Mouse (Mus musculus): Measurements from ENCODE around the gene Stmn1.

Stmn1 gene

DNA sequence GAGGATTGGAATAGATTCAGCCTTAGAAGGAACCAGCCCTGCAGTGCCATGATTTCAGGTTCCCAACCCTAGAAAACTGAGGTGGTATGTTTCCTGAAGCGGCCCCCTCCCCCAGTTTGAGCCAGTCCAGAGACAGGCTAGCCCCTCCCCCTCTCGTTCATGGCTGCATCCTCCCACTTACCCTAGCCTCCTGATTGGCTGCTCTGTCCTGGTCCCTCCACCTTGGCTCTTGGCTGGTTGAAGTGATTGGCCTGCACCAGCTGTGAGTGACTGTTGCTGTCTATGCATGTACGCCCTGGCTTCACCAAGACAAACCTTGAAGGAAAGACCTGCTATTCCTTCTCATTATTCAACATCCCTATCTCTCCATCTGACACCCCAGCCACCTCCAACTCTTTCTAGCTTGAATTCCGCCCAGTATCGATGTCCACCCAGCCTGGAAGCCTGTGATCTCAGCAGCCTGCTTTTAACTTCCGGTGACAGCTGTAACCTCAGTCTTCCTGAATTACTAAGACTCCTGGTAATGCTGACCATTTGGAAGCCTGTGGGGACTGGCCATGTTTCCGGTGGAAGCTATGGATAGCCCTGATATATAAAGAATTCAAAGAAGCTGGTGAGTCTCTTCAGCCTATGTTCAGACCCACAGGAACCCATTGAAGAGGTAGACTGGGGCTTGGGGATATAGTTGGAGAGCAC lies 10.8 kb upstream of the Stmn1 start:
- DNase-seq (ENCODE audit: low read depth in 1 of 2, low spot score in 2 of 2), result no peak

DNA sequence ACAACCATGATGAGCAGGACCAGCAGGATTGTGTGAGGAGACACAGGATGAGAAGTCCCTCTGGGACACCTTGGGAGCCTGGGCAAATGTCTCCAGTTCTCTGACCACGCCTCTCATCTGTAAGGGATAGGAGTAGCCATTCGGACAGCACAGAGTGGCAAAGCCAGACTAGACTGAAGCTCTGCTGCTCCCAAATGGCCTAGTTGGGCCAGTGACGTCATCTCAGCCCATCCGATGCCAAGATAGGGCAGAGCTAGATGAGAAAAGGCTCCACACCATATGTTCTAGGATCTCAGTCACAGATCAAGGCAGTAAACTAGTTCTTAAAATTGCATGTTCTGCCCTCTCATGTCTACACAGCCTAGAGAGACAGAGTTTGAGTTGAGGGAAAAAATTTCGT lies 9.3 kb upstream of the Stmn1 start:
- DNase-seq (ENCODE audit: low read depth in 1 of 2, low spot score in 2 of 2), result no peak

DNA sequence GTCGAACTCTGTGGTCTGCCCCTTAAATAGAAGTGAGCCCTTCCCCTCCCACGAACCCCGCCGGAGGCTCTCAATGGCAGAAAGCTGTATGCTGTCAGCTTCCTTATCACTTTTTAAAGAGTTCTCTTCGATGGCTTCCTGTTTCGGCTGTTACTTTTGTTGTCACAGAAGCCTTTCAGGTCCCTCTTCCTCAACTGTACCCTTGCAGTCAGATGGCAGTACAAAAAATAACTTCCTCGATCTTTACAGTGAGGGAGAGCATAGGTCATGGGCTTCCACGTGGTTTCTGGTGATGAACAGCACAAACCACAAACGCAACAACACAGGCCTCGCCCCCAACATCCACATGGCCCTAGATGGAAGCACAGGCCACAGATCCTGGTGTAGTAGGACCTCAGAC lies 7.8 kb upstream of the Stmn1 start:
- peak; percentile 24 to 51 for DNase-seq (ENCODE audit: low read depth in 1 of 2, low spot score in 2 of 2)

DNA sequence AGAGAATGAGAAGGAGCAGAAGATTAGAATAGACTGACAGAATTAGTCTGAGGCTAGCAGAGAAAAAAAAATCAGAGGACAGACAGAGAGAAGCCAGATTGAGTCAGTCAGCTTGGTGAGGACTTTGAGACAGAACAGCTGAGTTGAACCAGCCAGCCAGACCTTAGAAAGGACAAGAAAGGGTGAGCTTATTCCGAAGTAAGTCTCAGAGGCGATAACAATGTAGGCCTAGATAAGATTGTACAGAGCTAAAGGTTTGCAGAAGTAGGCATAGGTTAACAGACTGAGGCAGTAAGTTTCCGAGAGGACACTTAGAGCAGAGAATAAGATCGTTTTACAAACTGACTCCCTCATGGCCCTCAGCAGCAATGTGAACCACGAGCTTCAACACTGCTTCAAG lies 6.9 kb upstream of the Stmn1 start:
- DNase-seq (ENCODE audit: low read depth in 1 of 2, low spot score in 2 of 2), result no peak

DNA sequence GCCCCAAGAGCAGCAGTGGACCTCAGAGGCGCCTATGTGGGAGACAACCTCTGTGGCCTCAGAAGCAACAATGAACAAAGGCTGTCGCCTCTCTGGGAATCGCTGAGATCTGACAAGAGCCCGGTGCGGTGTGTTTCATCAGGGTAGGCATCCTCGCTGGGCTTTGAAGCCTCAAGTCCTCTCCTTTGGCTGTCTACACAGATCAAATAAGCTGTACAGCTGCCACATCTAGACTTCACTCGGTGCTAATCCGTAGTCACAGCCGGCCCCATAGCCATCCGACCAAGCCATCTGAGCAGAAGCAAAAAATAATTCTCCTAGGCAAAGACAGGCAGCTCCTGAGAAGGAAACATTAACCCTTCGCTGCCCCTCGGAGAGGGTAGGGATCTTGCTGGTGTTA lies 2.3 kb upstream of the Stmn1 start:
- no peak for DNase-seq (ENCODE audit: low read depth in 1 of 2, low spot score in 2 of 2)

DNA sequence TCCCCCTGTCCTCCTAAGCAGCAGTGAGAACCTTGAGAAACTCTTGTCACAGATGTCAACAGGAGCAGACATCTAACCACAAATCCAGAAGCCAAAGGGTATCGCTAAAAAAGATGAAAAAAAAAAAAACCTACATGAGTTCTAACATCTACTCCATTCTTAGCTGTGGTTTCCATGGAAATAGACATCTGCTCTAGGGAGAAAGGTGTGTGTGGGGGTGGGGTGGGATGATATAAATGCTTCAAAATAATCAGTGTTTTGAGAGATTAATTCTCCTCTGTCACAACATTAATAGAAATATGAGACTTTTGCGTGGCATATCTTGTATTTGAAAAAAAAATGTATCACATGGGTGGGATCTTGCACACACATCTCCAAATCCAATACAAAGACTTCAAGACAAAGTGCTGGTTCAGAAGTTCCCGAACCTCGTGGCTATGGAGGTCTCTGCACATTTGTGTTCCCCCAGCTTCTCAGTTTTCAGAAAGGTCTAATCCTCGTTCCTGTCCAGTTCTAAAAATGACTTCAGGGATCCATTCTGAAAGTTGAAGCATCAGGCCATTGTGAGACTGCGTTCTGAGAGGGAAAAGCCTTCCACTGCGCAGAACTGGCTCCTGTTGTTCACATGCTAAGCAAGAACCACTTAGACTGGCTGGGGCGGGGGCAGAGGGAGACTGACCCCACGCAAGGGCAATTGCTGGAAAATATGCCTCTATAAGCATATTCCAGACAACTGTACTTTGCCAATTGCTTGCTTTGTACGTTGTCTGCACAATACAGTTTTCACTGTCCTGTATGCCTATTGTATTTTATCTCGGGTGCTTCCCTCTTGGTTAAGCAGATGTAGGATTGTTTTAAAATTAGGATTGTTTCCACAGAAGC lies 1.5 kb upstream of the Stmn1 start:
- DNase-seq (ENCODE audit: low read depth in 1 of 2, low spot score in 2 of 2), result no peak

DNA sequence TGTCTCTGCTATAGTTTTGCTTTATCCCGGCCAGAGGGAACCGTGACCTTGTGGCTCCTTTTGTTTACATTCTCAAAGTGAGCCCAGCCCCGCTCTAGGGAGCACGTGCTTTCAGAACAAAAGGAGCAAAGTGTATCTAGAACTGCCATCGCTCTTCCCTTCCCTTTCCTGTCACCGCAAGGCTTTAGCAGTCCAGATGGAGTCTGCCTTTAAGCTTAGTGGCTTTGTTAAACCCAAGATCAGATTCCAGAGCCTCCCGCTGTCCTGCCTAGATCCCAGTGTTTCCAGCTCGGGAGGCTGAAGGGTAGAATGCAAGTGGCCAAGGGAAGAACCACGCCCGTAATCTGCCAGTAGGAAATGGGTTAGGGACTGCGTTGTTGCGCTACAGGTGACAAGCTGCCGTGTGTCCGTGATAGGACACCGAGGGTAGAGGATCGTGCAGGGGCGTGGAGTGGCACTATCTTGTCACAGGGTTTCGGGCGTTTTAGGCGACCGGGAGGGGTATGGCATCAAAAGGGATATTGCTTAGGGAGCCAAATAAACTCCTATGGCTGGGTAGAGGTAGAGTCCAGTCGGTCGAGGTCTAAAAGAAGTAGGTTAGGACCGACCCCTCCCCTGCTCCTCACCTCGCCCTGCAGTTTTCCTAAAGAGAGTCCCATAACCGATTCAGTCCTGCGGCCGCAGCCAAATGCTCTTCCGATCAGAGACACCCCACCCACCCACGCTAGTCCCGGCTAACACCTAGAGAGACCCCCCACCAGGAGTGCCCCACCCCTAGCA lies 495 bp upstream of the Stmn1 start:
- no peak for DNase-seq (ENCODE audit: low read depth in 1 of 2, low spot score in 2 of 2)

DNA sequence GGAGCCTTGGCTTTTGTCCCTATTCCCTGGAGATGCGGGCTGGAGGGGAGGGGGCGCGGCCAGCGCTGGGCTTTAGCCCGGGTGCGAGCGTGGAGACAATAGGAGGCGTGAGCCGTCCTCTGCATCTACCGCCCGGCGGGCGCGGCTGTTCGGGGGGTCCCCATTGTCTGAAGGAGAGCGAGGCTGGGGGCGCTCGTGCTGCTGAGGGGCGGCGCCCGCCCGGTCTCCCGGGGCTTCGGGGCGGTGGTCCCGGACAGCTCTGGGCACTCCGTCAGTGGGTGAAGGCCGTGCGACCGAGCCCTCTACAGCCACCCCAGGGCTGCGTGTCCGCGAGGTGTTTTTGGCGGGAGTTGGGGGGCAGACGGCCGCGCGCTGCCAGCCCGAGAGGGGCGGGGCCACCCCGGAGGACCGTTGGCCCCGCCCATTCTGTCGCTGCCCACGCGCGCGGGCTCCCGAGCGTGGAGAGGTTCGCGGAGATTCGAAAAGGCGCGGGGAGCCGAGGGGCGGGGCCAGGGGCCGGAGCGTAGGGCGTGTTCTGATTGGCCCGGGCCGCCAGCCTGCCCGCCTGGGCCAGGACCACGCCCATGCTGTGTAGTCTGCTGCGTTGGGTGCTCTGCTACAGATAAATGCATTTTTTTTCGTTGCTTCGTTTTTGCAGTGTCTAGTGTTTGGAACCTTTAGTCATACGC lies 602 bp downstream of the Stmn1 start:
- DNase-seq (ENCODE audit: low read depth in 1 of 2, low spot score in 2 of 2), result peak; percentile 88 to 94

DNA sequence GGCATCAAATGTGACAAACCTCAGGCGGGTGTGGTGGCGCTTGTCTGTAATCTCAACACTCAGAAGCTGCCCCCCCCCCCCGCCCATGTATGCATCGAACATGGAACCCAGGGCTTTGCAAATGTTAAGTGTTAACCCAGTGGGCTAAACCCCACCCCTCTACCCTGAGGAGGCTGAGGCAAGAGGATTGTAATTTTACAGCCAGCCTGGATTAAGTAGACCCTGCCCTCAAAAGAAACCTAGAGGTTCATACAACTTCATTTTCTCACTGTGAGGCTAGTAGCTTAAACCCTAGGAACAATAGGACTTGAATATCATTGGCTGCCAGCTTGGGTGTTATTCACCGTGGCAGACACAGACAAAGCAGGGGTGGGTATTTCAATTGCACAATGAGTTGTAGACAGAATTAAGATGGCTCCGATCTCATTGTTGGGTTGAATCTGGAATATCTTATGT lies 1.2 kb downstream of the Stmn1 start:
- no peak for DNase-seq (ENCODE audit: low read depth in 1 of 2, low spot score in 2 of 2)

DNA sequence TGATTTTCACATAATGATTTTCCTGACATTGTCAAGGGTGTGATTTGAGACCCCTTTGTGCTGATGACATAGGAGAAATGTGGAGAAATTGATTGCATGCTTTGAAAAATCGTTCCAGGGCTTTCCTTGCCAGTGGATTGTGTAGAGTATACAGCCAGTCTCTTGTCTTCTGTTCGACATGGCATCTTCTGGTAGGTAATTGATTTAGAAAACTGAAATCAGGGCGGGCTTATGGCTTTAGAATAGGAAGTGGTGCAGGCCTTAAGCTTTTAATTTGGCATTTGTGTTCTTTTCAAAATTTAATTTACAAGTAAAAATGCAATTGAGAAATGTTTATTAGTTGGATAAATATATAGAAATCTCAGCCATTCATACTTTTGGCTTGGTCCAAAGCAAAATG lies 1.9 kb downstream of the Stmn1 start:
- DNase-seq (ENCODE audit: low read depth in 1 of 2, low spot score in 2 of 2), result no peak

DNA sequence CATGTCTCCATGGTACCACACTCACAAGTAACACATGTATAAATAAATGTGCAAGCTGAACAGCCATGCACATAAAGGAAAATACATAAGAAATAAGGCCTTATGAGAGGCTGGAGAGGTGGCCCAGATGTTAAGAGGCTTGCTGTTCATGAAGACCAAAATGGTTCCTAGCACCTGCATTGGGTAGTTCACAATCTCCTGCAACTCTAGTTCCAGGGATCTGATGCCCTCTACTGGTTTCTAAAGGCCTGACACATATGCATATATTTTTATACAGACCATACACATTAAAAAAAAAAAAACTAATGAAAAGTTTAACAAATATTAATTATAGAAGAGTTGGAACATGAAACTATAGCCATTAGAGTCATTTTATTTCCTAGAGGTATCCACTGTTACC lies 3.3 kb downstream of the Stmn1 start:
- DNase-seq (ENCODE audit: low read depth in 1 of 2, low spot score in 2 of 2), result no peak

DNA sequence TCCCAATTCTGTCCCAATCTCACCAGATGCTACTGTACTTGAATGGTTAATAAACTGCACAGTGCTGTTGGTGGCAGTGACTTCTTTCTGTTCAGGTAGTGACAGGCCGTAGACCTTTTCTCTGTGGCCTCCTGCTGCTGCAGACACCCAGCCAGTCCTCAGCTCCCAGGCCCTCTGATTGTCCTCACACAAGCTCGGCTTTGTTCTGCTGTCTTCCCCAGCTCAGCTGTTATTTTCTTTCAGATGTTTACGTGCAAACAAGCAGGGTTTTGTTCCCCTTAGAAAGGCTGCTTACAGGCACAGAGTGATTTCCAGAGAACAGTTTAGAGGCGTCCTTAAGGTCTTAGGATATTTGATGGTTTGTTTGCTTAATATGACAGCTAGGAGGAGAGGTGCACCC lies 5.6 kb downstream of the Stmn1 start:
- DNase-seq (ENCODE audit: low read depth in 1 of 2, low spot score in 2 of 2), result no peak

DNA sequence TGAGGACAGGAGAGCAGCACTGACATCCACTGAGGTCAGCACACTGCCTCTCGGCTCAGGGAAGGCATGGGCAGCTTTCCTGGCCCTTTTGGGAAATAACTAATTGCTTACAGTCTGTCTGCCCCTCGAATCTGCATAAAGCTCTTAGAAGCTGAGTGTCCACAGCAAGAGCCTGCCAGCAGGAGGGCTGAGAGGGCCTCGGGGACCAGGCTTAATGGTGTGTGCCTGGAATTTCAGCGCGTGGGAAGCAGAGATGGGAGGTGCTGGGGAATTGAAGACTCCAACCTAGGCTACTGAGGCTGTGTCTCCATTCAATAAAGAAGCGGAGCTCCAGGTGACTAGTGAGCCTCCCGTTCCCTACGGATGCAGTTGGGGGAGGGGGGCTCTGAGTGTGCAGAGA lies 6.1 kb downstream of the Stmn1 start:
- DNase-seq (ENCODE audit: low read depth in 1 of 2, low spot score in 2 of 2), result no peak

DNA sequence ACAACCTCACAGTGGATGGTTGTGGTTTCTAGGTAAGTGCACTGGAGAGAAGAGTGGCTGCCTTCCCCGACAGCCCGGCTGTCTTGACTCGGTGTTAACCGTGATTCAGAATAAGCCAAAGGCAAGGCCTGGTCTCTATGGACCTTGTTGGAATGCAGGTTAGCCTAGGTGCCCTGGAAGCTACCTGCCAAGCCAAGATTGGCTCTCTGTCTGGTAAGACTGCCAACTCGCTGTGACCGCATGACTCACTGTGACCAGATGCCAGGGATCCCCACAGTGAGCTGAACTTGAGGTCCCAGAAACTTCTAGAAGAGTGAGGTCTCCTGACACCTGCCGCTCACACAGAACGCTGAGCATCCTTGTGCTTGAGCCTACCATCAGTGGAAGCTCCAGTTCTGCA lies 8.8 kb downstream of the Stmn1 start:
- no peak for DNase-seq (ENCODE audit: low read depth in 1 of 2, low spot score in 2 of 2)

DNA sequence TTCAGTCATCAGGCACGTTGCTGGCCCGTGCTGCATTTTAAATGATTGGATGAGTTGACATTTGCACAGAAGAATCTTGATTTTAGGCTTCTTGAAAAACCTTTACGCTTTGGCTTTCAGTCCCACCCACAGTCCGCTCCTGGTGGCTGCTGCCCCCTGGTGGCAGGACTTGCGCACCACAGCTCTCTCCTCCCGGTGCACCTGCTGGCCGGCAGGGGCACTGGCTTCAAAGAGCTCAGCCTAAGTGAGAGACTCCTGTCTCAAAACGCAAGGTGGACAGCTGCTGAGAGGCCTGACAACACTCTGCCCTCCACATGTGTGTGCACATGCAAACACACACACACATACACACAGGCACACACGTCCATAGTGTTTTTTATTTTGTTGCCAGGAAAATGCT lies 9.9 kb downstream of the Stmn1 start:
- DNase-seq (ENCODE audit: low read depth in 1 of 2, low spot score in 2 of 2), result peak; percentile 79 to 89

DNA sequence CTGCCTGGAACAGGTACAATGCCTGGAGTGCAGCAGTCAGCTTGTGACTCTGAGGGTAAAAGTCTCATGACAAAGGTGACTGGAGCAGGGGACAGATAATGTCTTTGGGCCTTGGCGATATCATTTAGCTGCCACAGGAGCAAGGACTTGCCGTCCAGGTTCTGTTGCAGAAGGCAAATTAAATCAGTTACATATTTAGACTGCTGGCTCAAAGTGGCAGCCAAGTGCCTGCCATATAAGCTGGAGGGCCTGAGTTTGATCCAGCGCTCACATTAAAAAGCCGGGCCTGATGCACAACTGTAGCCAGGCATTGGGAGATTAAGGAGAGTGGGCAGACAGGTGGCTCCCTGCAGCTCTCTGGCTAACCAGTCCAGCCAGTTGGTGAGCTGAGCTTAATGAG lies 11.7 kb downstream of the Stmn1 start:
- no peak for DNase-seq (ENCODE audit: low read depth in 1 of 2, low spot score in 2 of 2)

DNA sequence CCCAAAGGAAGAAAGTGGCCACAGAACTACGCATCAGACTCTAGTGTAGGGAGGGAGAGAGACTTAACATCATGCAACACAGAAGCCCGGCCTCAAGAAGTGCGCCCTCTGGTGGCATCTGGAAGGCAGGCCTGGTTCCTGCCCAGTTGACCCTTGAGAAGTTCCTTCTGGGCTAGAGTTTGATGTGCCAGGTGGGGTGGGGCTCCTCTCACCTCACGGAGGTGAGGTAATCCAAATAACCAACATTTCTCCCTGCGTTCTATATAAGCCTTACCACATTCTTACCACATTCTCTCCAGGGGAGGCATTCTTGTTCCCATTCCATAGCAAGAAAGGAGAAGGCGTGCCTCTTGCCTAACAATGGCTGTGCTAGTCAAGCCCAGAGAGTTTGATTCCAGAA lies 12.7 kb downstream of the Stmn1 start:
- DNase-seq (ENCODE audit: low read depth in 1 of 2, low spot score in 2 of 2), result peak in 1 of 2 experiments; percentile 66

DNA sequence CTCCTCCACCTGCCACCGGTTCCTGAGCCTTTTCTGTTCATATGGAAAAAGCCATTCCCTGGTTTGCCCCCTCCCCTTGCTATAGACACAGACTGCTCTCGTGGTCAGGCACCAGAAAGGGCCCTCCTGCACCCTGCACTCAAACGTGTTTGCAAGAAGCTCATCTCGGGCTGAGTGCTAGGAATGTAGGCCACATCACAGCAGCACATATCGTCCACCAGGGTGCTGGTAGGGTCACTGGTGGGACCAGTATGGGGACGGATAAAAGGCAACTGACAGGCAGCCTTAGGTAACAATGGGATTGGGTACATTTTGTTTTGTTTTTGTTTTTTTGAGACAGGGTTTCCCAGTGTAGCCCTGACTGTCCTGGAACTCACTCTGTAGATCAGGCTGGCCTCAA lies 13.2 kb downstream of the Stmn1 start:
- no peak for DNase-seq (ENCODE audit: low read depth in 1 of 2, low spot score in 2 of 2)

DNA sequence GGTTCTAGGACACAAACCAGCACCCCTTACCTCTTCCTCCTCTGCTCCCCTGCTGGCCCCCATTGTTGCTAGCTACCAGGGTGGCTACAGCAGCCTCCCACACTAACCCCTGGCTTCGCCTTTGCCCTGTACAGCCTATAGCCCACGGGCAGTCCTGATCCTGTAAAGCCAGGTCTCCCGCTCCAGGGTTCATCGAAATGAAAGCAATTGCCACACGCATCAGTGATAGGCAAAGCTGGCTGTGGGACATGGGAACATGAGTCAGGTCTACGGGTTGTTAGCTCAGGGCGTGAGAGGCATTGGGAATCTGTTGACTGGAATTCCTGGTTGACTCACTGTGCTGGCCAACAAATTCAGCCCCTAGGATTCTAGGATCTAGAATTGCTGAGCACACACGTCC lies 14.3 kb downstream of the Stmn1 start:
- no peak for DNase-seq (ENCODE audit: low read depth in 1 of 2, low spot score in 2 of 2)

DNA sequence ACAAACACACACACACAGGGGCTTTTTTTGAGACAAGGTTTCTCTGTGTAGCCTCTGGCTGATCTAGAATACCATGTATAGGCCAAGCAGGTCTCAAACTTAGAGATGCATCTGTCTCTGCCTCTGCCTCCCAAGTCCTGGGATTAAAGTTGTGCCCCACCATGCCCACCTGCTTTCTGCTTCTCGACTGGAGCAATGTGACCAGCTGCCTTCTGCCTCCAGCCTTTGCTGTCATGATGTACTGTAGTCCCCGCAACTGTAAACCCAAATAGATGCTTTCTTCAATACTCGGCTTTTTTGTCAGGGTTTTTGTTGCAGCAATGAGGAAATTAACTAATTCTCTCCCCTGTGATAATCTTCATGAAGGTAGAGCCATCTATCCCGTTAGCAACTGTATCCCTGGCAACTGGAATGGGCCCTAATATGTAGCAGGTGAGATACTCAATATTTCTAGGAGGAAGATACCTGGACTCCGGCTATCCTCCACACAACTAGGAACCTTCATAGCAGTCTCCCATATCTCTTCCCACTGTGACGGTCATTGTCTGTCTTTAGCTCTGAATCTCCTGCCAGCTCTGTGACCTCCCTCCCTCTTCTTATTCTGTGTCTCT lies 15.1 kb downstream of the Stmn1 start:
- DNase-seq (ENCODE audit: low read depth in 1 of 2, low spot score in 2 of 2), result no peak

DNA sequence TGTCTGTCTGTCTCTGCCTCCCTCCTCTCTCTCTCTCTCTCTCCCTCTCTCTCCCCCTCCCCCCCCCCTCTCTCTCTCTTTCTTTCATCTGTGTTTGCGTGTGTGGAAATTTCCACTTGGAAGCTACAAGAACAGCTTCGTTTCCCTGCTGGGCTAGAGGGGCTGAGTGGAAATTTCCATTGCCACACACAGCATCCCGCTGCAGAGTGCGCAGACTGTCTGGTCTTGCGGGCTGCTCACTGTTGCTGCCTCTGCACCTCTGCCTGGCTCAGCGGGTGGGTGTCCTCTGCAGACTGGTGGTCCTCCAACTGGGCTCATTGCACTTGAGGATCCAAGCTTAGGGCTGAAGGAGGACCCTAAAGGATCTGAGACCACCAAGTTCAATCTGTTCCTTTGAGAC lies 15.6 kb downstream of the Stmn1 start:
- no peak for DNase-seq (ENCODE audit: low read depth in 1 of 2, low spot score in 2 of 2)

All from monocyte, adult 2 months (primary cell).